Mouse (Mus musculus) splenic B cell, adult 2 months (primary cell): ENCODE measurements around the gene Abca7.

Experiments
- DNase-seq: peaks from one replicate; pipeline ENCODE4 v3.0.0-alpha.2; 2011; ENCODE audit warnings: low read depth, low spot score
- H3K27me3 ChIP-seq: 2 replicates; pipeline ENCODE4 v1.6.1; 2012; ENCODE audit warnings: mild to moderate bottlenecking, low read length, moderate library complexity, mixed read lengths; ENCODE audit not compliant: control insufficient read depth, poor library complexity, insufficient read depth, severe bottlenecking
- H3K36me3 ChIP-seq: 2 replicates; pipeline ENCODE4 v1.6.1; 2012; ENCODE audit warnings: mild to moderate bottlenecking, low read length, moderate library complexity, mixed read lengths; ENCODE audit not compliant: control insufficient read depth, poor library complexity, insufficient read depth, severe bottlenecking

Abca7 gene

GRCm38 (mm10) chr10:80063104-80063503 lies 66.8 kb downstream of the Abca7 start:
- peaks cover 33% of the 10 kb centered on the region for H3K36me3 ChIP-seq

GRCm38 (mm10) chr10:80063877-80064650 lies 67.8 kb downstream of the Abca7 start:
- DNase-seq = no peak

More at GRCm38 (mm10) chr10:80063104-80063503, 66.8 kb downstream of the Abca7 start:
- no peak for DNase-seq
- no peaks in the 10 kb centered on the region for H3K27me3 ChIP-seq

More at GRCm38 (mm10) chr10:80063877-80064650, 67.8 kb downstream of the Abca7 start:
- H3K36me3 ChIP-seq = peaks cover 31% of the 10 kb centered on the region
- H3K27me3 ChIP-seq = no peaks in the 10 kb centered on the region
